Mouse (Mus musculus): ENCODE data around the gene Mphosph9.

GRCm38 (mm10) chr5:124337909-124338308, 10.1 kb upstream of the Mphosph9 start:
- TF ChIP-seq TBP (IDR thresholded peaks at IDR 0.05; ENCODE audit: low read depth, low read length) (no peak), POLR2A (IDR thresholded peaks at IDR 0.05; ENCODE audit: control insufficient read depth in 1 of 2, insufficient read depth in 1 of 2, low read depth in 1 of 2, low read length in 2 of 2, poor library complexity in 1 of 2) (no peak), CTCF (IDR thresholded peaks at IDR 0.05 in 2 of 3, conservative IDR thresholded peaks at IDR 0.05 in 1 of 3; ENCODE audit: control insufficient read depth in 1 of 3, insufficient read depth in 1 of 3, low read depth in 2 of 3, low read length in 3 of 3, poor library complexity in 1 of 3, severe bottlenecking in 1 of 3) (no peak), KAT2A (conservative IDR thresholded peaks at IDR 0.05; ENCODE audit: low read depth, low read length) (no peak)

Measured in MEL (cell line).